Mouse (Mus musculus): ENCODE data around the gene Fmr1nb. TPM values are rescaled to one million over a fixed set of nuclear protein-coding genes. Genes with fewer than 3 reads are reported as not detected.
"Not testable (repeated sequence)": the region's sequence is repeated elsewhere in the genome, so short reads cannot be mapped to it uniquely, and the experiment has no call there.

Gene Fmr1nb
- total RNA-seq (2021): 1 to 10 TPM in 1 of 2 experiments, under 1 TPM in 1; 0.39 to 3.2 TPM
- long read RNA-seq, experiment 1: 0 reads
- long read RNA-seq, experiment 2, partial matches to known transcripts: 0 of 1 reads
- long read RNA-seq, experiment 2, other reads (novel, unspliced or antisense): 0 of 1 reads

GRCm38 (mm10) chrX:68761606-68762005, at the start of gene Fmr1nb:
Fmr1nb (plus strand) TSS chrX:68761839.
- no peak for DNase-seq

- no peak for DNase-seq
These were observed 24.7 kb upstream of the Fmr1nb start for GRCm38 (mm10) chrX:68736902-68737301.

- no peak for DNase-seq
These were observed 21.6 kb upstream of the Fmr1nb start for GRCm38 (mm10) chrX:68740088-68740487.

GRCm38 (mm10) chrX:68820449-68820848, 58.8 kb downstream of the Fmr1nb start:
- not testable (repeated sequence) for DNase-seq

- peak; percentile 16 for DNase-seq
These were observed 59.4 kb downstream of the Fmr1nb start, which contains the start of gene Gm14698 for GRCm38 (mm10) chrX:68821059-68821458. Gm14698 (plus strand) TSS chrX:68821093.

GRCm38 (mm10) chrX:68839548-68840444, 78.2 kb downstream of the Fmr1nb start:
- DNase-seq: no peak

Other genes with a start within 250 kb of the Fmr1nb start
- gene Fmr1, start 83.3 kb upstream of the Fmr1nb start, total RNA-seq (2021): 10 to 100 TPM; 42.9 to 44.7 TPM
- 1 to 10 TPM; 1.5 to 2.1 TPM for gene Gm14698, start 59.3 kb downstream of the Fmr1nb start, total RNA-seq (2021)
- gene Gm6812, start 131.2 kb downstream of the Fmr1nb start, total RNA-seq (2021): not detected